ENCODE assay signal across 8 mouse cellular contexts in the genomic region with DNA sequence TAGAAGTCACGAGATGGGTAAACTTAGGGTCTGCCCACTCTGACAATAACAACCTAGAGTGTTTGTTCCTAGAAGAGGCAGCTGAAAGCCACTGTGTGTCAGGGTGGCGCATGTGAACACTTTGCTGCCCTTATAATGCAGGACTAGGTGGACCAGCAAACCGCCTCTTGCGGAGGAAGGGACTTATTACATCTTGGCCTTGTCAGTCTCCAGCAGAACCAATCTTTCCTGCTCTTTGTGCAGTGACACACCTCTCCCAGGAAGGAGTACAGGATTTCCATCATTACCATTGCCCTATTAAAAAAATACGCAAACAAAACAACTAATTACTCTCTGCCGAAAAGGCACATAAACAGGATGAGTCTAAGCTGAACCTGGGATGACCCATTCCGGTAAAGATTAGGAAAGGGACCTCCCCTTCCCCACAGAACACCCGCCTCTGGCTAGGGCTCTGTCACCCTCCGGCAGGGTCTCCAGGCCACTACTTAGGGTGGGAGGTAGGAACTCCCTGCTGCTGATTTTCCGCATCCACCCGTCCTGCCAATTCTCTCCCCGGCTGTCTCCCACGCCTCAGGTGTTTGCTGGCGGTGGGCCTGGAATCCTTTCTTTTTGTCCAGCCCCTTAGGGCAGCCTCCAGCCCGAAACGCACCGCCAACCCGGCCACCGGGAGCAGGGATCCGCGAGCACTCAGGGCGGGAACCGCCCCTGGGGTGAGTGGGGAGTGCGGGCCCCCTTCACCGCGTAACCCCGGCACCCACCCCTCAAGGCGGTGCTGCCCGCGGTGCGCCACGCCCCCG. TPM values are rescaled to one million over a fixed set of nuclear protein-coding genes. Genes with fewer than 3 reads are reported as not detected.
A peak's percentile ranks its signal among the peaks of the same experiment; 100 is the strongest.
DNase-seq lines count a peak whose midpoint lies in the region; ATAC-seq lines count a peak whose summit lies in the region.

No protein-coding gene starts in this region.

- H3K27ac ChIP-seq in embryonic facial prominence, embryonic 14.5 days (replicated peaks; ENCODE audit: low read depth, low read length): peak overlapping the region; percentile 77
- H3K27ac ChIP-seq in limb, embryonic 12.5 days: peak overlapping the region; percentile 36; the same call in 1 of the 2 replicates
- peak overlapping the region; percentile 77 for H3K27ac ChIP-seq in midbrain, embryonic 15.5 days

- H3K9me3 ChIP-seq in embryonic facial prominence, embryonic 14.5 days (ENCODE audit: control insufficient read depth, low read length): no peaks in the 10 kb centered on the region
- no peaks in the 10 kb centered on the region for H3K9me3 ChIP-seq in limb, embryonic 12.5 days
- no peaks in the 10 kb centered on the region for H3K9me3 ChIP-seq in midbrain, embryonic 15.5 days

- H3K4me2 ChIP-seq in embryonic facial prominence, embryonic 14.5 days (ENCODE audit: low read depth, low read length): peak overlapping the region; percentile 91
- H3K4me2 ChIP-seq in limb, embryonic 12.5 days: peak overlapping the region; percentile 91
- peak overlapping the region; percentile 88 for H3K4me2 ChIP-seq in midbrain, embryonic 15.5 days

- peak overlapping the region; percentile 74 for H3K4me3 ChIP-seq in embryonic facial prominence, embryonic 14.5 days (ENCODE audit: low read depth, low read length)
- peak overlapping the region; percentile 69 for H3K4me3 ChIP-seq in limb, embryonic 12.5 days (replicated peaks)
- peak overlapping the region; percentile 82 for H3K4me3 ChIP-seq in midbrain, embryonic 15.5 days

- DNase-seq in right cerebral cortex, postnatal 14 days: peak; percentile 28
- no peak for DNase-seq in right cerebral cortex, adult 2 months (ENCODE audit: low spot score in 2 of 2)
- no peak for DNase-seq in embryonic facial prominence, embryonic 14.5 days (ENCODE audit: low spot score)
- DNase-seq in heart, postnatal 4 days: peak; percentile 62
- DNase-seq in left cerebral cortex, adult 18-20 months (ENCODE audit: low spot score in 2 of 2): no peak
- DNase-seq in spleen, adult 18-20 months: no peak

- H3K27me3 ChIP-seq in embryonic facial prominence, embryonic 14.5 days (replicated peaks; ENCODE audit: control insufficient read depth, insufficient read depth, low read length): peaks cover 10% of the 10 kb centered on the region
- H3K27me3 ChIP-seq in limb, embryonic 12.5 days: peaks cover 64% of the 10 kb centered on the region
- peaks cover 15% of the 10 kb centered on the region for H3K27me3 ChIP-seq in midbrain, embryonic 15.5 days (replicated peaks)

- H3K4me1 ChIP-seq in embryonic facial prominence, embryonic 14.5 days (ENCODE audit: control insufficient read depth, insufficient read depth, low read length): peaks cover 11% of the 10 kb centered on the region; the same call in 1 of the 2 replicates
- peaks cover 18% of the 10 kb centered on the region for H3K4me1 ChIP-seq in limb, embryonic 12.5 days (replicated peaks)
- peaks cover 21% of the 10 kb centered on the region for H3K4me1 ChIP-seq in midbrain, embryonic 15.5 days

- peak overlapping the region; percentile 80 for H3K9ac ChIP-seq in embryonic facial prominence, embryonic 14.5 days (ENCODE audit: low read depth, low read length)
- peak overlapping the region; percentile 69 for H3K9ac ChIP-seq in limb, embryonic 12.5 days (replicated peaks)
- peak overlapping the region; percentile 77 for H3K9ac ChIP-seq in midbrain, embryonic 15.5 days

- peak; percentile 24 for ATAC-seq in embryonic facial prominence, embryonic 14.5 days (ENCODE audit: low read depth)
- peak; percentile 75 for ATAC-seq in limb, embryonic 12.5 days (ENCODE audit: insufficient number of reproducible peaks, insufficient read depth, low FRiP score, low TSS enrichment, low read depth)
- ATAC-seq in midbrain, embryonic 15.5 days (replicated peaks): peak; percentile 62

- WGBS in embryonic facial prominence, embryonic 14.5 days: 7% methylated on average over 24 of the region's 33 CpGs
- 3% methylated on average over 33 of the region's 33 CpGs for WGBS in limb, embryonic 12.5 days
- WGBS in midbrain, embryonic 15.5 days: 5% methylated on average over 33 of the region's 33 CpGs

- no peaks in the 10 kb centered on the region for H3K36me3 ChIP-seq in embryonic facial prominence, embryonic 14.5 days (ENCODE audit: control insufficient read depth, insufficient read depth, low read length)
- no peaks in the 10 kb centered on the region for H3K36me3 ChIP-seq in limb, embryonic 12.5 days
- H3K36me3 ChIP-seq in midbrain, embryonic 15.5 days (replicated peaks): no peaks in the 10 kb centered on the region

RNA-seq across cellular contexts. Expression of a gene that starts 0.6 kb away (rescaled TPM):
- 13.6 TPM in 2 replicates for polyA plus RNA-seq in embryonic facial prominence, embryonic 14.5 days (2014; fragmentation: Nextera tagmentation; extraction: Ambion mirVana)
- total RNA-seq in heart, postnatal 4 days (2021): 10 to 100 TPM; 22.6 to 23.1 TPM
- 10.3 and 11.2 TPM in 2 replicates for polyA plus RNA-seq in limb, embryonic 12.5 days (2016; fragmentation: Nextera tagmentation; extraction: Ambion mirVana)
- polyA plus RNA-seq in midbrain, embryonic 15.5 days (2015; fragmentation: Nextera tagmentation; extraction: Ambion mirVana): 10.1 and 10.3 TPM in 2 replicates
- 1 to 10 TPM; 4.8 to 5.6 TPM for total RNA-seq in left cerebral cortex, adult 18-20 months (2021)

RNA-seq across cellular contexts. Expression of a gene that starts 37.8 kb away (rescaled TPM):
- polyA plus RNA-seq in embryonic facial prominence, embryonic 14.5 days (2014; fragmentation: Nextera tagmentation; extraction: Ambion mirVana): 15.6 and 16.5 TPM in 2 replicates
- total RNA-seq in heart, postnatal 4 days (2021): under 1 TPM; 0.31 to 0.32 TPM
- polyA plus RNA-seq in limb, embryonic 12.5 days (2016; fragmentation: Nextera tagmentation; extraction: Ambion mirVana): 21.4 and 27.9 TPM in 2 replicates
- 0.31 and 0.49 TPM in 2 replicates for polyA plus RNA-seq in midbrain, embryonic 15.5 days (2015; fragmentation: Nextera tagmentation; extraction: Ambion mirVana)
- total RNA-seq in left cerebral cortex, adult 18-20 months (2021): under 1 TPM; 0.30 to 0.40 TPM

Comparison
In these comparisons a context has a peak if more than half of its experiments do, and no peak if none do; other contexts are left out.
1. DNase-seq: peak in right cerebral cortex, postnatal 14 days (single experiment) and heart, postnatal 4 days (single experiment); none in right cerebral cortex, adult 2 months (0 of 2), embryonic facial prominence, embryonic 14.5 days (single experiment), left cerebral cortex, adult 18-20 months (0 of 2) and spleen, adult 18-20 months (0 of 2).
2. ATAC-seq: peak in every context shown above with its lines; median percentile 75 in limb, embryonic 12.5 days; 62 in midbrain, embryonic 15.5 days; 24 in embryonic facial prominence, embryonic 14.5 days.
3. RNA of a gene that starts 37.8 kb away (polyA plus RNA-seq): 21.4 to 27.9 TPM in limb, embryonic 12.5 days and 15.6 to 16.5 TPM in embryonic facial prominence, embryonic 14.5 days; 0.31 to 0.49 TPM in midbrain, embryonic 15.5 days; every median in the first group is over 10 times any median in the second.
4. Peak in every context shown above with its lines, with median percentiles within 50 percentile points of each other: H3K27ac ChIP-seq, H3K4me2 ChIP-seq, H3K4me3 ChIP-seq and H3K9ac ChIP-seq.